Mouse (Mus musculus) fibroblast of lung, adult 2 months (primary cell): Measurements from ENCODE around the gene Meioc.
A peak's percentile ranks its signal among the peaks of the same experiment; 100 is the strongest.
"Not testable (repeated sequence)": the region's sequence is repeated elsewhere in the genome, so short reads cannot be mapped to it uniquely, and the experiment has no call there.

Source experiments
- DNase-seq: peaks from one replicate; pipeline ENCODE4 v3.0.0-alpha.2; 2011; ENCODE audit warnings: low read depth

The Meioc gene

GRCm38 (mm10) chr11:102665637-102666435, 2.3 kb downstream of the Meioc start:
- DNase-seq: no peak

- peak; percentile 28 for DNase-seq
Measured at GRCm38 (mm10) chr11:102690162-102690561, 26.6 kb downstream of the Meioc start.

- DNase-seq: no peak
Measured at GRCm38 (mm10) chr11:102695289-102695688, 31.8 kb downstream of the Meioc start.

GRCm38 (mm10) chr11:102697338-102698017, 34.0 kb downstream of the Meioc start, which contains the start of gene Ccdc43:
Ccdc43 (minus strand) TSS chr11:102697782.
- DNase-seq: peak; percentile 42

- DNase-seq: no peak
Measured at GRCm38 (mm10) chr11:102698018-102698476, 34.5 kb downstream of the Meioc start.

GRCm38 (mm10) chr11:102702206-102702605, 38.7 kb downstream of the Meioc start:
- not testable (repeated sequence) for DNase-seq

GRCm38 (mm10) chr11:102712411-102712810, 48.9 kb downstream of the Meioc start:
- DNase-seq: no peak

GRCm38 (mm10) chr11:102714578-102714977, 51.1 kb downstream of the Meioc start:
- not testable (repeated sequence) for DNase-seq

GRCm38 (mm10) chr11:102716135-102716534, 52.6 kb downstream of the Meioc start:
- no peak for DNase-seq

GRCm38 (mm10) chr11:102725574-102725973, 62.1 kb downstream of the Meioc start:
- no peak for DNase-seq

- DNase-seq: peak; percentile 87
Measured at GRCm38 (mm10) chr11:102728614-102729013, 65.1 kb downstream of the Meioc start.

- no peak for DNase-seq
Measured at GRCm38 (mm10) chr11:102729835-102730234, 66.3 kb downstream of the Meioc start.

- no peak for DNase-seq
Measured at GRCm38 (mm10) chr11:102731366-102731765, 67.8 kb downstream of the Meioc start.
